Mouse (Mus musculus): ENCODE results near the gene Nptn. TPM values are rescaled to one million over a fixed set of nuclear protein-coding genes. Genes with fewer than 3 reads are reported as not detected.

Nptn gene
- polyA plus RNA-seq, 1 experiment from 2014 or later, result 124 TPM

DNA sequence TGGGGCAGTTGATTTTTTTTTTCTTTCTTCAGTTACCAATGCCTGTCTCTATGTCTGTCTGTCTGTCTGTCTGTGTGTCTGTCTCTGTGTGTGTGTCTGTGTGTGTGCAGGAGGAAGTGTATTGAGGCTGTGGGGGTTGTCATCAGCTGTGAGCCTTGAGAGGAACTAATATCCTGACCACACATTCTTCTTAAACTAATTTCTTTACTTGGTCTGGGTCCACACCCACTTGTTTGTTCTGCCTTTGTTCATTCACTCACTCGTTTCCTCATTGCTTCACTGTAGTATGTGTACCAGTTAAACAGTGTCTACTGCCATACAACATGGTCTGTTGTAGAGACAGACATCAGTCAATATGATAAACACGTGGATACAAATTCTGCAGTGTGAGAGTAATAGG lies 45.2 kb downstream of the Nptn start:
- ATAC-seq (replicated peaks; ENCODE audit: extremely low read depth, insufficient read depth, low FRiP score), result no peak
- H3K27me3 ChIP-seq (ENCODE audit: control insufficient read depth, insufficient read depth, low read length), result no peaks in the 10 kb centered on the region

DNA sequence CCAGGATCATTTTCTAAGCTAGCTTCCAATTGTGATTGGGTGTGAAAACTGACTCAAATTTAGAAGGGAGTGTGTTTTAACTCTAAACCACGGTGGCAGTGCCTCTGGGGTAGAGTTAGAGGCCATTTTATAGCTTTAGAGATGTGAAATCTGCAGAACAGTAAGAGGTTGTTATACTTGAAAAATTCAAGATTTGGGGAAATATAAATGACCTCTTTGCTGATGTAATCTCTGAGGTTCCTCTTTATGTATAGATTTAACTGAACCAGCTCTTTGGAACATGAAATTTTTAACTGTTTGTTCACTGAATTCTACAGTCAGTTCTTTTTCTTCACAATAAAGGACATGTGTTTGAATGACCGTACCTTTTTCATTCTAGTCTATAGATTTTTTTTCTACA lies 48.4 kb downstream of the Nptn start:
- no peak overlapping the region for H3K9ac ChIP-seq (ENCODE audit: low read length)
- H3K27me3 ChIP-seq (ENCODE audit: control insufficient read depth, insufficient read depth, low read length), result no peaks in the 10 kb centered on the region
- no peak overlapping the region for H3K4me3 ChIP-seq (ENCODE audit: low read length)
- peaks cover 6% of the 10 kb centered on the region for H3K36me3 ChIP-seq (ENCODE audit: control insufficient read depth, insufficient read depth)
- H3K4me2 ChIP-seq (ENCODE audit: low read depth, low read length), result no peak overlapping the region
- WGBS, result 78% methylated on average over 2 of the region's 2 CpGs
- ATAC-seq (replicated peaks; ENCODE audit: extremely low read depth, insufficient read depth, low FRiP score), result no peak
- no peaks in the 10 kb centered on the region for H3K4me1 ChIP-seq (ENCODE audit: control insufficient read depth, insufficient read depth, low read length)
- no peaks in the 10 kb centered on the region for H3K9me3 ChIP-seq (replicated peaks; ENCODE audit: control insufficient read depth, low read length)
- H3K27ac ChIP-seq (ENCODE audit: low read length), result no peak overlapping the region

More for the DNA sequence above, 45.2 kb downstream of the Nptn start:
- 0 out of 2 replicates have a peak, but pooled peaks cover 2% of the 10 kb centered on the region for H3K4me1 ChIP-seq (ENCODE audit: control insufficient read depth, insufficient read depth, low read length)
- no peak overlapping the region for H3K27ac ChIP-seq (ENCODE audit: low read length)
- WGBS, result 72% methylated on average over 2 of the region's 2 CpGs
- H3K36me3 ChIP-seq (ENCODE audit: control insufficient read depth, insufficient read depth), result peaks cover 12% of the 10 kb centered on the region
- H3K4me2 ChIP-seq (ENCODE audit: low read depth, low read length), result no peak overlapping the region
- no peak overlapping the region for H3K9ac ChIP-seq (ENCODE audit: low read length)
- no peaks in the 10 kb centered on the region for H3K9me3 ChIP-seq (replicated peaks; ENCODE audit: control insufficient read depth, low read length)
- H3K4me3 ChIP-seq (ENCODE audit: low read length), result no peak overlapping the region

DNA sequence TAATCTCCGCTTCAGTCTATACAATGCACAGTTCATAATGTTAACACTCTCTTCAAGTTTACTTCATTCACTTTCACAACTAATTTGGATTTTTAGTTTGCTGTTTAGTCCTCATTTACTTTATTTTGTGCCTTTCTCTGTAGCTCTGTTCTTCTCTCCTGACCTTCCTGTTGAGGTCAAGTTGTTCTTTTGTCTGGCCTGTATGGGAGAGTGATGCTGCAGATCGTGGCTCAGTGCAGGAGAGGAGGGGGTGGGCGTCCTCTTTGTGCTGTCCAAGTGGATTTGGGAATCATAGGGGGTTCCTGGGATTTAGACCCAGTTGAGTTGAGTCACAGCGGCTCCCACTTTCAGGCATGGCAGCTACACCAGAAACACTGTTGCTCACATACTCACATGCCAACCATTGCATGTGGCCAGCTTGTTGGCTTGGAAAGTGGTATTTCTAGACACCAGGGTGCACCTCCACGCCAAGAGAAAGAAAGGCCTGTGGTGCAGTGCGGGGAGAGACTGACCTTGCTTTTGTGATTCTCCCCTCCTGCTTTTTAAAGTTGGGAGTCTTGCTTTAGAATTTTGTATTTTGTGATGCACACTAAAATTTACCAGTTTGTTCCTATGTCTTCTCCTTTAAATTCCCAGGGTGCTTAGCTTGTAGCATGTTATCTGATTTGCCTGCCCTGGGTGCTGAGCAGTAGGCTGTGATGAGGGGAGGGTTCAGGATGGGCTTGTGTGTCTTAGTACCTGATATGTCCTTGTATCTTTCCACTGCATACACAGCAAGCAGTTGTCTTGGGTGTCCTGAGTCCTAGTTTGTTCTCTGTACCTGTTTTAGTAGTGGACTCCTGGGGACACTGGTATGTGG lies 66.6 kb downstream of the Nptn start:
- Histone ChIP-seq H3K27me3 (ENCODE audit: control insufficient read depth, insufficient read depth, low read length) (no peaks in the 10 kb centered on the region), H3K9me3 (replicated peaks; ENCODE audit: control insufficient read depth, low read length) (no peaks in the 10 kb centered on the region), H3K36me3 (ENCODE audit: control insufficient read depth, insufficient read depth) (peaks cover 12% of the 10 kb centered on the region), H3K4me3 (ENCODE audit: low read length) (no peak overlapping the region), H3K9ac (ENCODE audit: low read length) (no peak overlapping the region), H3K4me1 (ENCODE audit: control insufficient read depth, insufficient read depth, low read length) (peaks cover 2% of the 10 kb centered on the region; the same call in 1 of the 2 replicates), H3K27ac (ENCODE audit: low read length) (no peak overlapping the region), H3K4me2 (ENCODE audit: low read depth, low read length) (no peak overlapping the region)
- WGBS, result 77% methylated on average over 6 of the region's 6 CpGs
- ATAC-seq (replicated peaks; ENCODE audit: extremely low read depth, insufficient read depth, low FRiP score), result no peak

DNA sequence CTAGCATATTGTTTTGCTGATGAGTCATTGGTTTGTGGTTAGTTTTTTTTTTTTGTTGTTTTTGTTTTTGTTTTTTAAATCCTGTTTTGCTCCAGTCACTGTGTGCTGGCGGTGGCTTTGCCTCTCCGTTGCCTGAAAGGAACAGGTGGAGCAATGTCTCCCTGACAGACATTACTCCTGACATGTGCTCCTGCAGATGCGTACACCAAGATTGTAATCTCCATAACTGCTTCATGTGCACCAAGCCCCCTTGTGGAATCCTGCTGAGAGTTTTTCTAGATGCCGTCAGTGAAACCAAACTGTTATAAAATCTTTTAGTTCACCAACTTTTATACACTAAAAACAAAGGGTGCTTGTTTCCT lies 67.2 kb downstream of the Nptn start:
- H3K4me2 ChIP-seq (ENCODE audit: low read depth, low read length), result no peak overlapping the region
- 80% methylated on average over 4 of the region's 4 CpGs for WGBS
- peaks cover 2% of the 10 kb centered on the region; the same call in 1 of the 2 replicates for H3K4me1 ChIP-seq (ENCODE audit: control insufficient read depth, insufficient read depth, low read length)
- ATAC-seq (replicated peaks; ENCODE audit: extremely low read depth, insufficient read depth, low FRiP score), result no peak
- peaks cover 7% of the 10 kb centered on the region for H3K36me3 ChIP-seq (ENCODE audit: control insufficient read depth, insufficient read depth)
- no peak overlapping the region for H3K9ac ChIP-seq (ENCODE audit: low read length)
- no peak overlapping the region for H3K27ac ChIP-seq (ENCODE audit: low read length)
- no peaks in the 10 kb centered on the region for H3K27me3 ChIP-seq (ENCODE audit: control insufficient read depth, insufficient read depth, low read length)
- H3K9me3 ChIP-seq (replicated peaks; ENCODE audit: control insufficient read depth, low read length), result no peaks in the 10 kb centered on the region
- no peak overlapping the region for H3K4me3 ChIP-seq (ENCODE audit: low read length)

DNA sequence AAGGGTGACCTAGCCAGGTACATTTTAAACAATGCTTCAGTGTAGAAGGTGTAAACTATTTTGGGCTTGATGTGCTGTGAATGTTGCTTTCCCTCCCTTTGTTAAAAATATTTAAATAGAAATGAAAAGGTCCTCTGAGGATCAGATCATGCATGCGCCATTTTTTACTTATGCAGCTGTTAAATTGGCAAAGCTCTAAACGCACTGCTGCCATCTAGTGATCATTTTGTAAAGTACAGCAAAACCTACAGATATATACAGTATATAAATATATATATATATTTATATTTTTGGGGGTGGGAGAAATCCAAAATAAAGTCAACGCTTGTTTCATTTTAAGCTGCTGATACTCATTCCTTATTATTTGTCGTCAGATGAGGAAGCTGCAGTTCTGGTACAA lies 70.0 kb downstream of the Nptn start:
- no peak overlapping the region for H3K27ac ChIP-seq (ENCODE audit: low read length)
- no peaks in the 10 kb centered on the region for H3K27me3 ChIP-seq (ENCODE audit: control insufficient read depth, insufficient read depth, low read length)
- H3K36me3 ChIP-seq (ENCODE audit: control insufficient read depth, insufficient read depth), result peaks cover 2% of the 10 kb centered on the region
- H3K9ac ChIP-seq (ENCODE audit: low read length), result no peak overlapping the region
- ATAC-seq (replicated peaks; ENCODE audit: extremely low read depth, insufficient read depth, low FRiP score), result no peak
- WGBS, result 53% methylated on average over 4 of the region's 4 CpGs
- H3K4me1 ChIP-seq (ENCODE audit: control insufficient read depth, insufficient read depth, low read length), result peaks cover 2% of the 10 kb centered on the region; the same call in 1 of the 2 replicates
- no peak overlapping the region for H3K4me2 ChIP-seq (ENCODE audit: low read depth, low read length)
- H3K9me3 ChIP-seq (replicated peaks; ENCODE audit: control insufficient read depth, low read length), result no peaks in the 10 kb centered on the region
- H3K4me3 ChIP-seq (ENCODE audit: low read length), result no peak overlapping the region

DNA sequence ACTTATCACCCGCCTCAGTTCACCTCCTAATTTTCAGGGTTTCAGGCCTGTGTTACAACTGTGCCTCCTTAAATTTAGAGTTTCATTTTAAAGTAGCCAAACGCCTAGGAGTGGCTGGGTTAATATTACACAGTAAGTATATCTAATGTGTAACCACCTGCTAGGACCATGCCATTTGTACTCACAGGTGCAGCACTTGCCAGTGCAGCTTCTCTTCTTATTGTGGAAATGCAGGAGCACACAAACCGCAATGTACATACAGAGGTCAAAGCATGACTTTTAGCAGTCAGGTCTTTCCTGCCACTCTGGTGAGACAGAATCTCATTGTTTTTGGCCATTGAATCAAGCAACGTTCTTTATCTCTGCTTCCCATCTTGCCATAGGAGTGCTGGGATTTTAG lies 72.5 kb downstream of the Nptn start:
- ATAC-seq (replicated peaks; ENCODE audit: extremely low read depth, insufficient read depth, low FRiP score), result no peak
- Histone ChIP-seq H3K9ac (ENCODE audit: low read length) (no peak overlapping the region), H3K9me3 (replicated peaks; ENCODE audit: control insufficient read depth, low read length) (no peaks in the 10 kb centered on the region), H3K27me3 (ENCODE audit: control insufficient read depth, insufficient read depth, low read length) (no peaks in the 10 kb centered on the region), H3K4me3 (ENCODE audit: low read length) (no peak overlapping the region), H3K36me3 (ENCODE audit: control insufficient read depth, insufficient read depth) (peaks cover 2% of the 10 kb centered on the region), H3K27ac (ENCODE audit: low read length) (no peak overlapping the region), H3K4me2 (ENCODE audit: low read depth, low read length) (no peak overlapping the region), H3K4me1 (ENCODE audit: control insufficient read depth, insufficient read depth, low read length) (peaks cover 22% of the 10 kb centered on the region)
- 72% methylated on average over 4 of the region's 4 CpGs for WGBS

DNA sequence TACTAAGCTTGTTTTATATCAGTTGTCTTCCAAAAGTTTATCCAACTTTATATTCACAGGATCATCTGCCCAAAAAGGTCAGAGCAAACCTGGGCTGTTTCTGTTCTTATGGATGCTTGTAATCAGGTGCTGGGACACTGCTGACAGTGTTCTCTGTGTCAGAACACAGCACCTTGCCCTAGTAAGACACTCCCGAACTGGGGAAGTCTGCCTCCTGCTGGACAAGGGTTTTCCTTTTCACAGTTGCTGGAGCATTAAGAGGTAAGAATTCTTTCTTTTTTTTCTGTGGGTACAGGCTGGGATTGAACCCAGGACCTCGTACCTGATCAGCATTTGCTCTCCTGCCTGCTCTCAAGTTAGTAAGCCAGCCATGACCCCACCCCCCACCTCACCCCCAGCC lies 74.4 kb downstream of the Nptn start:
- Histone ChIP-seq H3K9ac (ENCODE audit: low read length) (no peak overlapping the region), H3K27ac (ENCODE audit: low read length) (no peak overlapping the region), H3K9me3 (replicated peaks; ENCODE audit: control insufficient read depth, low read length) (no peaks in the 10 kb centered on the region), H3K4me2 (ENCODE audit: low read depth, low read length) (no peak overlapping the region), H3K4me1 (ENCODE audit: control insufficient read depth, insufficient read depth, low read length) (peaks cover 28% of the 10 kb centered on the region), H3K27me3 (ENCODE audit: control insufficient read depth, insufficient read depth, low read length) (no peaks in the 10 kb centered on the region), H3K36me3 (ENCODE audit: control insufficient read depth, insufficient read depth) (peaks cover 2% of the 10 kb centered on the region; the same call in 1 of the 2 replicates), H3K4me3 (ENCODE audit: low read length) (no peak overlapping the region)
- WGBS, result 70% methylated on average over 2 of the region's 2 CpGs
- no peak for ATAC-seq (replicated peaks; ENCODE audit: extremely low read depth, insufficient read depth, low FRiP score)

DNA sequence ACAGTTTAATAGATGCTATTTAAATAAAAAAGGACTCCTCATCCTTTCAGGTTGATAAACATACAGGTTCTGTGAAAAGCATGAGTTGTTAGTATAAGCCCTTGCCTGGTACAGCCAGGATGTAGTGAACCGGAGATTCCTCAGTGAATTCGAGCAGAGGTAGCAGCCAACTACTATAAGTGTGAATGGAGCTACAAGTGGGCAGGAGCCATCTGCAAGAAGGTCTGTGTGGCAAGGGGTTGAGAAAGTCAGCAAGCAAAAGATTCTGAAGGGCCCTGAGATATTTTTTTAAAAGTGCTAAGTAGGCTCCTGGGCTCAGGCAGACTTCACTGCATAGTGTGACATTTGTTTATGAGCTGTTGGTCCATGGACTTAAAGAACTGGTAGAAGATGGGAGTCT lies 74.8 kb downstream of the Nptn start:
- peaks cover 3% of the 10 kb centered on the region for H3K36me3 ChIP-seq (ENCODE audit: control insufficient read depth, insufficient read depth)
- peaks cover 28% of the 10 kb centered on the region for H3K4me1 ChIP-seq (ENCODE audit: control insufficient read depth, insufficient read depth, low read length)
- no peaks in the 10 kb centered on the region for H3K9me3 ChIP-seq (replicated peaks; ENCODE audit: control insufficient read depth, low read length)
- no peaks in the 10 kb centered on the region for H3K27me3 ChIP-seq (ENCODE audit: control insufficient read depth, insufficient read depth, low read length)
- H3K4me3 ChIP-seq (ENCODE audit: low read length), result no peak overlapping the region
- H3K9ac ChIP-seq (ENCODE audit: low read length), result no peak overlapping the region
- 75% methylated on average over 2 of the region's 2 CpGs for WGBS
- H3K27ac ChIP-seq (ENCODE audit: low read length), result no peak overlapping the region
- H3K4me2 ChIP-seq (ENCODE audit: low read depth, low read length), result no peak overlapping the region
- no peak for ATAC-seq (replicated peaks; ENCODE audit: extremely low read depth, insufficient read depth, low FRiP score)

DNA sequence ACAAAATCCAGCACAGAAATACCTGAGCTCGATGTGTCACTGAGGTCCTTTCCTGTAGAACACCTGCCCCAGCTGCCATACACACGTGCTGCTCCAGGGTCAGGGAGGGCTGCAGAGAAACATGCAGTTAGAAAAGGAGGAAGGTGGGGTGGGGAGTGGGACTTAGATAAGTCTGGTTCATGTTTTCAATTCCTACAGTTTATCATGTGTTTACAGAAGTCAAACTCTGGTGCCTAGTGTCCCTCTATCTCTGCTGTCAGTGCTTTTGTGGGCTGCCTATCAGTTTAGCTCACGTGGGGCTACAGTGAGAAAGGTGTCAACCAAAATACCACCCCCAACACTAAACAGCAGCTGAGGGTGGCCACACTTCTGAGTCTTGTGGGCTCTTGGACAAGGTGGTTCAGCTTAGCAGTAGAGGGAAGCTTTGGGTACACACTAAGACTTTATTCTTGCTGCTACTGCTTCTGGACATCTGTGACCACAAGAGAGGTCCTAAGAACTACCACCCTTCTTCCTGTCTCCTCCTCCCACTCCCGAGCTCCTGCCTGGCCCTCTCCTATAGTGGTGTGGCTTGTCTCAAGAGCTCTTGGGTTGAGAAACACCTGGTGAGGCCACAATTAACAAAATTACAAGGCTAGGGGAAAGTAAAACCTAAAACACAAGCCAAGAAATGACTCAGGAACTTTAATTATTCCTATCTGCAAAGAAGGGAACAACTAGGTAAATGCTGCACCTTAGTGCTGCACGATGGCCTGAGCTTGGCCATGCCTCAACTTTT lies 75.9 kb downstream of the Nptn start:
- peak overlapping the region; percentile 77 for H3K27ac ChIP-seq (ENCODE audit: low read length)
- no peak overlapping the region for H3K4me2 ChIP-seq (ENCODE audit: low read depth, low read length)
- H3K9ac ChIP-seq (ENCODE audit: low read length), result no peak overlapping the region
- H3K9me3 ChIP-seq (replicated peaks; ENCODE audit: control insufficient read depth, low read length), result no peaks in the 10 kb centered on the region
- H3K27me3 ChIP-seq (ENCODE audit: control insufficient read depth, insufficient read depth, low read length), result no peaks in the 10 kb centered on the region
- no peak overlapping the region for H3K4me3 ChIP-seq (ENCODE audit: low read length)
- ATAC-seq (replicated peaks; ENCODE audit: extremely low read depth, insufficient read depth, low FRiP score), result no peak
- H3K36me3 ChIP-seq (ENCODE audit: control insufficient read depth, insufficient read depth), result peaks cover 9% of the 10 kb centered on the region
- peaks cover 28% of the 10 kb centered on the region for H3K4me1 ChIP-seq (ENCODE audit: control insufficient read depth, insufficient read depth, low read length)
- 55% methylated on average over 5 of the region's 5 CpGs for WGBS

Data from heart, embryonic 16.5 days (tissue).